Mouse (Mus musculus) right cerebral cortex, adult 18-20 months (tissue): ENCODE measurements at regions not wholly inside any gene's neighbourhood (a gene's known extent, or its start where the extent isn't known, plus 50 kb on each side); places are given as distances from the start of the nearest gene placed in this dataset.
A peak's percentile ranks its signal among the peaks of the same experiment; 100 is the strongest.

ENCODE experiments used
- DNase-seq: peaks from one replicate; pipeline ENCODE4 v3.0.0; 2022; ENCODE audit warnings: mixed read lengths

- DNase-seq = no peak
These were observed 133.8 kb downstream of the Mylk4 start for GRCm38 (mm10) chr13:32649982-32650381.

- DNase-seq = no peak
These were observed 140.6 kb downstream of the Mylk4 start for GRCm38 (mm10) chr13:32643030-32643750.

- no peak for DNase-seq
These were observed 142.8 kb downstream of the Mylk4 start for GRCm38 (mm10) chr13:32640941-32641340.

GRCm38 (mm10) chr13:32630122-32630732 is 153.5 kb downstream of the Mylk4 start:
- no peak for DNase-seq

GRCm38 (mm10) chr13:32613916-32614315 is 169.8 kb downstream of the Mylk4 start:
- peak; percentile 4 for DNase-seq

GRCm38 (mm10) chr13:32611551-32612295 is 172.0 kb downstream of the Mylk4 start:
- DNase-seq = no peak

- DNase-seq = no peak
These were observed 172.8 kb downstream of the Mylk4 start for GRCm38 (mm10) chr13:32610970-32611369.

GRCm38 (mm10) chr13:32608413-32608812 is 175.3 kb downstream of the Mylk4 start:
- DNase-seq = no peak

GRCm38 (mm10) chr13:32603925-32604590 is 179.7 kb downstream of the Mylk4 start:
- no peak for DNase-seq

GRCm38 (mm10) chr13:32601315-32601714 is 182.4 kb downstream of the Mylk4 start:
- no peak for DNase-seq

GRCm38 (mm10) chr13:32593611-32594010 is 190.1 kb downstream of the Mylk4 start:
- DNase-seq = no peak

- DNase-seq = no peak
These were observed 190.6 kb downstream of the Mylk4 start for GRCm38 (mm10) chr13:32593131-32593530.

GRCm38 (mm10) chr13:32581598-32581997 is 202.2 kb downstream of the Mylk4 start:
- no peak for DNase-seq

GRCm38 (mm10) chr13:32567850-32568249 is 215.9 kb downstream of the Mylk4 start:
- no peak for DNase-seq

GRCm38 (mm10) chr13:32560666-32561065 is 222.1 kb upstream of the Gmds start:
- DNase-seq = no peak

GRCm38 (mm10) chr13:32556396-32556795 is 217.9 kb upstream of the Gmds start:
- no peak for DNase-seq

GRCm38 (mm10) chr13:32555064-32555463 is 216.5 kb upstream of the Gmds start:
- no peak for DNase-seq

- no peak for DNase-seq
These were observed 216.1 kb upstream of the Gmds start for GRCm38 (mm10) chr13:32554601-32555000.

GRCm38 (mm10) chr13:32553136-32553535 is 214.6 kb upstream of the Gmds start:
- no peak for DNase-seq

GRCm38 (mm10) chr13:32550113-32550512 is 211.6 kb upstream of the Gmds start:
- DNase-seq = no peak

- no peak for DNase-seq
These were observed 208.6 kb upstream of the Gmds start for GRCm38 (mm10) chr13:32547126-32547525.

- DNase-seq = no peak
These were observed 206.6 kb upstream of the Gmds start for GRCm38 (mm10) chr13:32544986-32545740.

GRCm38 (mm10) chr13:32541611-32542010 is 203.1 kb upstream of the Gmds start:
- DNase-seq = no peak
